Mouse (Mus musculus) hindlimb bud, embryonic 11.5 days (tissue): Measurements from ENCODE around the gene Atf6.

ENCODE experiments used
- DNase-seq: peaks from one replicate; pipeline ENCODE4 v3.0.0-alpha.2; 2012; ENCODE audit warnings: low read depth, low spot score; ENCODE audit errors: extremely low spot score

Atf6 gene

GRCm38 (mm10) chr1:170850007-170850406 is 17.6 kb downstream of the Atf6 start:
- no peak for DNase-seq

GRCm38 (mm10) chr1:170845448-170846307 is 21.9 kb downstream of the Atf6 start:
- no peak for DNase-seq

GRCm38 (mm10) chr1:170844380-170844779 is 23.2 kb downstream of the Atf6 start:
- no peak for DNase-seq

GRCm38 (mm10) chr1:170839685-170840084 is 27.9 kb downstream of the Atf6 start:
- DNase-seq, result no peak

- no peak for DNase-seq
Measured at GRCm38 (mm10) chr1:170834756-170835155, 32.8 kb downstream of the Atf6 start.

GRCm38 (mm10) chr1:170829781-170830180 is 37.8 kb downstream of the Atf6 start:
- no peak for DNase-seq

- no peak for DNase-seq
Measured at GRCm38 (mm10) chr1:170829344-170829743, 38.2 kb downstream of the Atf6 start.

GRCm38 (mm10) chr1:170820103-170820814 is 47.3 kb downstream of the Atf6 start:
- DNase-seq, result no peak

- DNase-seq, result no peak
Measured at GRCm38 (mm10) chr1:170815287-170816004, 52.1 kb downstream of the Atf6 start.

- no peak for DNase-seq
Measured at GRCm38 (mm10) chr1:170812822-170813221, 54.7 kb downstream of the Atf6 start.

- DNase-seq, result no peak
Measured at GRCm38 (mm10) chr1:170807600-170808270, 59.8 kb downstream of the Atf6 start.

- no peak for DNase-seq
Measured at GRCm38 (mm10) chr1:170804721-170805120, 62.9 kb downstream of the Atf6 start.

GRCm38 (mm10) chr1:170802669-170803068 is 64.9 kb downstream of the Atf6 start:
- no peak for DNase-seq

- DNase-seq, result no peak
Measured at GRCm38 (mm10) chr1:170800694-170801093, 66.9 kb downstream of the Atf6 start.

GRCm38 (mm10) chr1:170795741-170796347 is 71.7 kb downstream of the Atf6 start:
- DNase-seq, result no peak

GRCm38 (mm10) chr1:170791542-170791941 is 76.0 kb downstream of the Atf6 start:
- no peak for DNase-seq

GRCm38 (mm10) chr1:170791001-170791400 is 76.6 kb downstream of the Atf6 start:
- no peak for DNase-seq

GRCm38 (mm10) chr1:170787643-170788042 is 79.9 kb downstream of the Atf6 start:
- no peak for DNase-seq

- no peak for DNase-seq
Measured at GRCm38 (mm10) chr1:170786570-170787341, 80.8 kb downstream of the Atf6 start.

- DNase-seq, result no peak
Measured at GRCm38 (mm10) chr1:170777688-170778087, 89.9 kb downstream of the Atf6 start.
